Mouse (Mus musculus): ENCODE results near the gene Taar7b. TPM values are rescaled to one million over a fixed set of nuclear protein-coding genes. Genes with fewer than 3 reads are reported as not detected.

Gene Taar7b
- total RNA-seq (2014; rRNA removed) (not detected in 2 replicates), polyA plus RNA-seq (2015; fragmentation: Nextera tagmentation; extraction: Ambion mirVana) (not detected in 2 replicates)

DNA sequence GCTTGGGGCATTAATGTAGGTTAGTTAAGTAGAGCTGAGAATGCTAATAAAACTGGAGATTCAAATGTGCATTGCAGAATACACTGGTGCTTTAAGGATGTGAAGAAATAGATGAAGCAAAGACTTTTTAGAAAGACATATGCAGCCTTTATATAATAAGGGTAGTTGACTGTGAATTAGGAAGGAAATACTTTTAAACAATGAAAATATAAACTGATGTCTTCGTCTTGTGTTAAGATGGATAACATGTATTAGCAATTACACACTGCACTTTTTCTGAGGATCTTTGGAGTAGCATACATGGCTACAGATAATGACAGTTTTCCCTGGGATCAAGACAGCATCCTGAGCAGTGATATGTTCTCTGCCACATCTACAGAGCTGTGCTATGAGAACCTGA, at the start of gene Taar7b:
TSS of gene Taar7b (plus strand) at position 301 of the 400 bp plus-strand sequence.
- no peaks in the 10 kb centered on the region for H3K9me3 ChIP-seq (ENCODE audit: low read length)
- ATAC-seq (no peak), DNase-seq (no peak)
- H3K4me1 ChIP-seq (ENCODE audit: insufficient read depth) = no peaks in the 10 kb centered on the region
- H3K36me3 ChIP-seq (ENCODE audit: insufficient read depth) = no peaks in the 10 kb centered on the region
- TF ChIP-seq CTCF (IDR thresholded peaks at IDR 0.05; ENCODE audit: low read depth) = no peak
- H3K27me3 ChIP-seq (ENCODE audit: insufficient read depth, low read length) = no peaks in the 10 kb centered on the region
- 88% methylated on average over 1 of the region's 1 CpGs for WGBS
- no peak within 1 kb of the TSS for H3K4me2 ChIP-seq (ENCODE audit: low read depth)
- no peak within 1 kb of the TSS for H3K27ac ChIP-seq (ENCODE audit: low read depth, low read length)
- H3K4me3 ChIP-seq (ENCODE audit: low read depth, low read length) = no peak within 1 kb of the TSS
- no peak within 1 kb of the TSS for H3K9ac ChIP-seq

DNA sequence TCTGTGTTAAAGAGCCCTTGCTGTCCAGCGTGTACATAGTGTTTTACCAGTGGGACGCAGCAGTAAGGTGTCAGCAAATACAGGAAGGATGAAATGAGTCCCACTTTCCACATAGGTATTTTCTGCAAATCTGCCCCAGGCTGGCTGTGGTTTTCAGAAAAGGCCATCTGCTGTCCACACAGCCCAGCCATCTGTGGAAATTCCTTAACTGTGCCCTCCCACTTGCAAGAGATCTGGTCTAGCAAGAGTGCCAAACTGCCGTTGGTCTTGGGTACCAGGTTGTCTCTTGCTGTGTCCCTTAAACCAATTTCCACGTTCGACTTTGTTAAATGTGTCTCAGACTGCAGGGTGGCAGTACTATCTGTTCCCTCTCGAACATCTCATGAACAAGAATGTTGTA, 48.0 kb upstream of the Taar7b start:
- ATAC-seq (no peak), DNase-seq (no peak)
- no peaks in the 10 kb centered on the region for H3K36me3 ChIP-seq (ENCODE audit: insufficient read depth)
- no peaks in the 10 kb centered on the region for H3K4me1 ChIP-seq (ENCODE audit: insufficient read depth)
- 89% methylated on average over 6 of the region's 6 CpGs for WGBS
- no peak overlapping the region for H3K4me3 ChIP-seq (ENCODE audit: low read depth, low read length)
- no peaks in the 10 kb centered on the region for H3K27me3 ChIP-seq (ENCODE audit: insufficient read depth, low read length)
- H3K9me3 ChIP-seq (ENCODE audit: low read length) = no peaks in the 10 kb centered on the region
- H3K4me2 ChIP-seq (ENCODE audit: low read depth) = no peak overlapping the region
- H3K27ac ChIP-seq (ENCODE audit: low read depth, low read length) = no peak overlapping the region
- H3K9ac ChIP-seq = no peak overlapping the region
- TF ChIP-seq CTCF (IDR thresholded peaks at IDR 0.05; ENCODE audit: low read depth) = no peak

DNA sequence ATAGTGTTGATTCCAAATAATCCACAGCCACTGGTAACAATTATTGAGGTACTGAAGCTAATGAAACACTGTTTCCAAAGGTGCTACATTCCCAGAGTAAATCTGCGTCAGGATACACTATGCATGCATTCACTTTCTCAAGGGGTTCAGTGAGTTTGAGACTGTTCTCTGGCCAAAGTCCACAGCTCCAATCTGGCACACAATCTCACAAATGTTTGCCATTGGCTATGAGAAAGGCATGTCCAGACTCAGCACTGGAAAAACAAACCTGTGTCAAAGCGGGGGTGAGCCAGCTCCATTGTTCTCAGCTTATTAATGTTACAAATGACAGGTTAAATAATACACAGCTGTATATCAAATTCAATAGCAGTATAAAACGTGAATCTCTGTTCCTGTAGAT, 40.7 kb upstream of the Taar7b start:
- no peak overlapping the region for H3K4me2 ChIP-seq (ENCODE audit: low read depth)
- TF ChIP-seq CTCF (IDR thresholded peaks at IDR 0.05; ENCODE audit: low read depth) = no peak
- WGBS = 55% methylated on average over 3 of the region's 3 CpGs

DNA sequence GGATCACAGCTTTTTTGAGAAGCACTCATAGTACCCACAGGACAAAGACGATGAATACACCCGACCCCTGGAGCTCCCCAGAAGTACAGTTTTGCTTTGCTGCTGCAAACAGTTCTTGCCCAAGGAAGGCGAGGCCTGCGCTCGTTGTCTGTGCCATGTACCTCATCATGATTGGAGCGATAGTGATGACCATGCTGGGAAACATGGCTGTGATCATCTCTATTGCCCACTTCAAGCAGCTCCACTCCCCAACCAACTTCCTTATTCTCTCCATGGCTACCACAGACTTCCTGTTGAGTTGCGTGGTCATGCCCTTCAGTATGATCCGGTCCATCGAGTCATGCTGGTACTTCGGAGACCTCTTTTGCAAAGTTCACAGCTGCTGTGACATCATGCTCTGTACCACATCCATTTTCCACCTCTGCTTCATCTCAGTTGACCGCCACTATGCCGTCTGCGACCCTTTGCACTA, 39.3 kb upstream of the Taar7b start, which contains the start of gene Taar4:
TSS of gene Taar4 (plus strand) at position 51 of the 472 bp plus-strand sequence.
- no peaks in the 10 kb centered on the region for H3K36me3 ChIP-seq (ENCODE audit: insufficient read depth)
- TF ChIP-seq CTCF (IDR thresholded peaks at IDR 0.05; ENCODE audit: low read depth) = no peak
- ATAC-seq = no peak
- no peak within 1 kb of the TSS for H3K4me2 ChIP-seq (ENCODE audit: low read depth)
- H3K9me3 ChIP-seq (ENCODE audit: low read length) = no peaks in the 10 kb centered on the region
- no peak for DNase-seq
- WGBS = 97% methylated on average over 13 of the region's 13 CpGs
- H3K27ac ChIP-seq (ENCODE audit: low read depth, low read length) = no peak within 1 kb of the TSS
- H3K4me3 ChIP-seq (ENCODE audit: low read depth, low read length) = no peak within 1 kb of the TSS
- H3K27me3 ChIP-seq (ENCODE audit: insufficient read depth, low read length) = no peaks in the 10 kb centered on the region
- H3K9ac ChIP-seq = no peak within 1 kb of the TSS
- no peaks in the 10 kb centered on the region for H3K4me1 ChIP-seq (ENCODE audit: insufficient read depth)

More for the DNA sequence above, 40.7 kb upstream of the Taar7b start:
- no peak overlapping the region for H3K4me3 ChIP-seq (ENCODE audit: low read depth, low read length)
- no peaks in the 10 kb centered on the region for H3K9me3 ChIP-seq (ENCODE audit: low read length)
- no peak overlapping the region for H3K9ac ChIP-seq
- no peaks in the 10 kb centered on the region for H3K4me1 ChIP-seq (ENCODE audit: insufficient read depth)
- no peak overlapping the region for H3K27ac ChIP-seq (ENCODE audit: low read depth, low read length)
- H3K27me3 ChIP-seq (ENCODE audit: insufficient read depth, low read length) = no peaks in the 10 kb centered on the region
- H3K36me3 ChIP-seq (ENCODE audit: insufficient read depth) = no peaks in the 10 kb centered on the region
- ATAC-seq (no peak), DNase-seq (no peak)

DNA sequence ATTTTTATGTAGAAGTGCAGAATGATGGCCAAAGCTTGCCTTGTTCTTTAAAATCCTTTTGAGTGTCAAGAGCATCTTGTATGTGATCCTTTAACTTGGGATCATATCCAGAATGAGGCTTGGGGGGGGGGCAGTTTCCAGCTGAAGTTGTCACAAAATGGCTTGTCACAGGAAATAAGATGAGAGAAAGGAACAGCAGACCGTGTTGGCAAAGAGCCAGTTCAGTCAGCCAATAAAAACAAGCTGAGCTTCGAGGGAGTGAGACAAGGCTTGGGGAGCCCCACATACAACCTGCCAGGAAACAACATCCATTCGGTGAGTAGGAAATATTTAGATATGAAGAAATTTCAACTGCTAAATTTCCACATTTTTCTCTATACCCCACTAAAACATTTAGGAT, 36.3 kb upstream of the Taar7b start:
- 38% methylated on average over 3 of the region's 3 CpGs for WGBS
- peak; percentile 10 for DNase-seq
- Histone ChIP-seq H3K4me1 (ENCODE audit: insufficient read depth) (no peaks in the 10 kb centered on the region), H3K9ac (no peak overlapping the region), H3K9me3 (ENCODE audit: low read length) (no peaks in the 10 kb centered on the region), H3K27ac (ENCODE audit: low read depth, low read length) (no peak overlapping the region), H3K27me3 (ENCODE audit: insufficient read depth, low read length) (no peaks in the 10 kb centered on the region), H3K4me2 (ENCODE audit: low read depth) (no peak overlapping the region), H3K4me3 (ENCODE audit: low read depth, low read length) (no peak overlapping the region), H3K36me3 (ENCODE audit: insufficient read depth) (no peaks in the 10 kb centered on the region)
- TF ChIP-seq CTCF (IDR thresholded peaks at IDR 0.05; ENCODE audit: low read depth) = no peak
- peak; percentile 42; the same call in 1 of the 2 replicates for ATAC-seq

DNA sequence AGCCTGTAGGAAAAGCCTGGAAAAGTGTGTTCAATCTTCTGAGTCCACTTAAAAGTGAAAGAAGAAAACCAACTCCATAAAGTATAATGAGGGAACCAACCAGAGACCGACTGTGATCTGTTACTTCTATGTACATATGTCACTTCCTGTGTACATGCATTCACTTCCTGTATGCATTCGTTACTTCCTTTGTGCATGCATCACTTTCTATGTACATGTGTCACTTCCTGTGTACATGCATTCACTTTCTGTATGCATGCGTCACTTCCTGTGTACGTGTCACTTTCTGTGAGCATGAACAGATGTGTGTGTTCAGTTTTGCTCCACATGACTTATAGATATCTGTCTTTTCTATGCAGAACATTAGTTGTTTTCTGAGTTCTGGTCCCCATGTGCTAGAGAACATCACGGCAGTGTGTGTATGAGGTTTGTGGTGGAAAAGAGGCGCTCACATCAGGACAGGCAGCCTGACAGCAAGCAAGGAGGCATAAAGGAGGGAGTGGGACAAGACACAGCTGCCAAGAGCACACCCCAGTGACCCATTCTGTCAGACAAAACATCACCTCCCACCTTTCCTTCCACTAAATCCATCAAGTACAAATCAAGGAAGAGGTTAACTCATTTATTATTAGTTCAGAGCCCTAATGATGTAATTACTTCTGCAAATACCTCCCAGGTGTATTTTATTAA, 34.7 kb upstream of the Taar7b start:
- Histone ChIP-seq H3K4me2 (ENCODE audit: low read depth) (no peak overlapping the region), H3K4me1 (ENCODE audit: insufficient read depth) (no peaks in the 10 kb centered on the region), H3K27ac (ENCODE audit: low read depth, low read length) (no peak overlapping the region), H3K4me3 (ENCODE audit: low read depth, low read length) (no peak overlapping the region), H3K9me3 (ENCODE audit: low read length) (no peaks in the 10 kb centered on the region), H3K27me3 (ENCODE audit: insufficient read depth, low read length) (no peaks in the 10 kb centered on the region), H3K9ac (no peak overlapping the region), H3K36me3 (ENCODE audit: insufficient read depth) (no peaks in the 10 kb centered on the region)
- WGBS = 91% methylated on average over 6 of the region's 6 CpGs
- no peak for DNase-seq
- no peak for TF ChIP-seq CTCF (IDR thresholded peaks at IDR 0.05; ENCODE audit: low read depth)
- ATAC-seq = no peak

DNA sequence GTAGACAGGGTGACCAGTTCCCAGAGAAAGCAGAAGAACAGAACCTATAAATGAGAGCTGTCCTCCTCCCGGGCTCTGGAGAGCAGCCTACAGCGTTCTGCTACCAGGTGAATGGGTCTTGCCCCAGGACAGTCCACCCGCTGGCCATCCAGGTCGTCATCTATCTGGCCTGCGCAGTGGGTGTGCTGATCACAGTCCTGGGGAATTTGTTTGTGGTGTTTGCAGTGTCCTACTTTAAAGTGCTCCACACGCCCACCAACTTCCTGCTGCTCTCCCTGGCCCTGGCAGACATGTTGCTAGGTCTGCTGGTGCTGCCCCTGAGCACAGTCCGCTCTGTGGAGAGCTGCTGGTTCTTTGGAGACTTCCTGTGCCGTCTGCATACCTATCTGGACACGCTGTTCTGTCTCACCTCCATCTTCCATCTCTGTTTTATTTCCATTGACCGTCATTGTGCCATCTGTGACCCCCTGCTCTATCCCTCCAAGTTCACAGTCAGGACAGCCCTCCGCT, 29.0 kb upstream of the Taar7b start, which contains the start of gene Taar5:
TSS of gene Taar5 (plus strand) at position 51 of the 510 bp plus-strand sequence.
- H3K27ac ChIP-seq (ENCODE audit: low read depth, low read length) = no peak within 1 kb of the TSS
- H3K4me2 ChIP-seq (ENCODE audit: low read depth) = no peak within 1 kb of the TSS
- no peak within 1 kb of the TSS for H3K9ac ChIP-seq
- ATAC-seq = no peak
- no peak within 1 kb of the TSS for H3K4me3 ChIP-seq (ENCODE audit: low read depth, low read length)
- no peak for TF ChIP-seq CTCF (IDR thresholded peaks at IDR 0.05; ENCODE audit: low read depth)
- DNase-seq = no peak
- no peaks in the 10 kb centered on the region for H3K9me3 ChIP-seq (ENCODE audit: low read length)
- no peaks in the 10 kb centered on the region for H3K27me3 ChIP-seq (ENCODE audit: insufficient read depth, low read length)
- H3K4me1 ChIP-seq (ENCODE audit: insufficient read depth) = no peaks in the 10 kb centered on the region
- 93% methylated on average over 11 of the region's 11 CpGs for WGBS
- H3K36me3 ChIP-seq (ENCODE audit: insufficient read depth) = no peaks in the 10 kb centered on the region

All from forebrain, postnatal 0 days (tissue).